Mouse (Mus musculus): Measurements from ENCODE around the gene Kctd5.

DNA sequence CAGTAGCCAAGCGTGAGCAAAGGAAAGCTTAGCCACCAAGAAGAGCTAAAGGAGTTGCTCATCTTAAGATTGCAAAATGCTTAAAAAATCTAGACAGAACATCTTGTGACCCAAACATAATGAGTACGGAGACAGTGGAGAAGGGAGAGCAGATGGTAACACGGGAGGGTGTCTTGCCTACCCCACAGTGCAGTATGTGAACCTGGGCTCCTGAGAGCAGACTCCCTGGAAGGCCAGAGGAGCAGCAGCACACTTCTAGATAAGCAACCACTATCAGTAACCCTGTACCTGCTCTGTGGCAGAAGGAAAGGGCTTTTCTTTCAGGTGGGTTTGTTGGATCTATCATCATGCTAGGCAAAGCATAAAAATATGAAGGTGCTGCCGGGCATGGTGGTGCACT, 39.7 kb upstream of the Kctd5 start:
- TF ChIP-seq CTCF (IDR thresholded peaks at IDR 0.05; ENCODE audit: extremely low read depth, insufficient read depth, low read length) (no peak), POLR2A (IDR thresholded peaks at IDR 0.05; ENCODE audit: extremely low read depth, insufficient read depth, low read length) (no peak)

Measured in cortical plate, adult 2 months (tissue).